Comparison of ENCODE assay signal across 29 mouse cellular contexts in genomic region chr6:38928489-38928888, GRCm38 (mm10). TPM values are rescaled to one million over a fixed set of nuclear protein-coding genes. Genes with fewer than 3 reads are reported as not detected.
DNase-seq lines count a peak whose midpoint lies in the region; ATAC-seq lines count a peak whose summit lies in the region.
"Had no signal": no experiment of that assay in that cellular context is flagged by ENCODE, and none has a peak within 500 bp of the region (broad histone marks: within the 10 kb centered on the region; RNA-seq: fewer than 3 reads in every experiment).

No protein-coding gene starts in this region.

- H3K36me3 ChIP-seq in liver, embryonic 11.5 days (ENCODE audit: control insufficient read depth, insufficient read depth, low read length): no peaks in the 10 kb centered on the region
- no peaks in the 10 kb centered on the region for H3K36me3 ChIP-seq in liver, embryonic 12.5 days
- H3K36me3 ChIP-seq: embryonic facial prominence, embryonic 10.5 days; embryonic facial prominence, embryonic 15.5 days; heart, embryonic 10.5 days; heart, embryonic 15.5 days; hindbrain, embryonic 12.5 days; intestine, embryonic 15.5 days; lung, embryonic 15.5 days had no signal

- H3K4me3 ChIP-seq in liver, embryonic 11.5 days (ENCODE audit: low read depth, low read length): no peak overlapping the region
- no peak overlapping the region for H3K4me3 ChIP-seq in liver, embryonic 12.5 days
- H3K4me3 ChIP-seq: embryonic facial prominence, embryonic 10.5 days; embryonic facial prominence, embryonic 15.5 days; heart, embryonic 10.5 days; heart, embryonic 15.5 days; hindbrain, embryonic 12.5 days; intestine, embryonic 15.5 days; lung, embryonic 15.5 days had no signal

- H3K4me1 ChIP-seq in liver, embryonic 11.5 days (replicated peaks; ENCODE audit: control insufficient read depth, insufficient read depth, low read length): peaks cover 11% of the 10 kb centered on the region
- H3K4me1 ChIP-seq in liver, embryonic 12.5 days: peaks cover 53% of the 10 kb centered on the region
- H3K4me1 ChIP-seq: embryonic facial prominence, embryonic 15.5 days; hindbrain, embryonic 12.5 days; lung, embryonic 15.5 days had no signal

- WGBS in liver, embryonic 11.5 days: 73% methylated on average over 3 of the region's 3 CpGs
- 65% methylated on average over 3 of the region's 3 CpGs for WGBS in liver, embryonic 12.5 days (ENCODE audit: insufficient replicate concordance)

- peaks cover 7% of the 10 kb centered on the region for H3K9me3 ChIP-seq in liver, embryonic 11.5 days (ENCODE audit: control insufficient read depth, low read length)
- no peaks in the 10 kb centered on the region for H3K9me3 ChIP-seq in liver, embryonic 12.5 days (replicated peaks)
- H3K9me3 ChIP-seq: embryonic facial prominence, embryonic 10.5 days; embryonic facial prominence, embryonic 15.5 days; heart, embryonic 15.5 days; intestine, embryonic 15.5 days; lung, embryonic 15.5 days had no signal

- peak; percentile 49 for DNase-seq in kidney, adult 11 months
- no peak for DNase-seq in kidney, adult 18-20 months
- no peak for DNase-seq in liver, embryonic 11.5 days (ENCODE audit: low spot score)
- DNase-seq in liver: no peak
- DNase-seq in lung, postnatal 14 days: peak; percentile 72
- no peak for DNase-seq in cerebellum, postnatal 25 days
- DNase-seq: adrenal gland, adult 8-10 months; cerebellum, adult 2 months; cerebellum, postnatal 14 days; gastrocnemius, postnatal 14 days; heart, adult 11 months; layer of hippocampus, postnatal 36 days; left cerebral cortex, postnatal 4 days; midbrain, embryonic 14.5 days; right cerebral cortex, postnatal 14 days; thymus, postnatal 4 days had no signal

- no peaks in the 10 kb centered on the region; the same call in 1 of the 2 replicates for H3K27me3 ChIP-seq in liver, embryonic 11.5 days (replicated peaks; ENCODE audit: control insufficient read depth, insufficient read depth, low read length)
- H3K27me3 ChIP-seq in liver, embryonic 12.5 days (replicated peaks): peaks cover 17% of the 10 kb centered on the region; the same call in 1 of the 2 replicates
- H3K27me3 ChIP-seq: CH12.LX; embryonic facial prominence, embryonic 15.5 days; heart, embryonic 15.5 days; hindbrain, embryonic 12.5 days; intestine, embryonic 15.5 days; lung, embryonic 15.5 days had no signal

- no peak for ATAC-seq in liver, embryonic 11.5 days (replicated peaks; ENCODE audit: low FRiP score)
- no peak for ATAC-seq in liver, embryonic 12.5 days
- no peak for ATAC-seq in erythroid progenitor cell, adult 5-6 weeks (replicated peaks; ENCODE audit: low FRiP score, poor library complexity, severe bottlenecking)
- ATAC-seq: forebrain, embryonic 14.5 days; hindbrain, postnatal 0 days; intestine, embryonic 15.5 days had no signal

- peak overlapping the region; percentile 21 for H3K27ac ChIP-seq in liver, embryonic 11.5 days (ENCODE audit: low read depth, low read length)
- peak overlapping the region; percentile 59 for H3K27ac ChIP-seq in liver, embryonic 12.5 days
- H3K27ac ChIP-seq: embryonic facial prominence, embryonic 10.5 days; embryonic facial prominence, embryonic 15.5 days; heart, embryonic 10.5 days; heart, embryonic 15.5 days; hindbrain, embryonic 12.5 days; hindbrain, postnatal 0 days; intestine, embryonic 15.5 days; lung, embryonic 15.5 days had no signal

- no peak overlapping the region for H3K4me2 ChIP-seq in liver, embryonic 11.5 days
- H3K4me2 ChIP-seq in liver, embryonic 12.5 days: no peak overlapping the region
- H3K4me2 ChIP-seq: embryonic facial prominence, embryonic 15.5 days; heart, embryonic 15.5 days; hindbrain, embryonic 12.5 days; intestine, embryonic 15.5 days; lung, embryonic 15.5 days had no signal

- H3K9ac ChIP-seq in liver, embryonic 11.5 days (ENCODE audit: low read depth, low read length): no peak overlapping the region
- no peak overlapping the region for H3K9ac ChIP-seq in liver, embryonic 12.5 days
- H3K9ac ChIP-seq: embryonic facial prominence, embryonic 15.5 days; heart, embryonic 15.5 days; hindbrain, embryonic 12.5 days; intestine, embryonic 15.5 days; lung, embryonic 15.5 days had no signal

RNA-seq across cellular contexts. Expression of gene Hipk2, which starts 52.5 kb away (rescaled TPM):
- polyA plus RNA-seq in liver, embryonic 11.5 days (2014; fragmentation: Nextera tagmentation; extraction: Ambion mirVana): 21.4 and 27.4 TPM in 2 replicates
- polyA plus RNA-seq in liver, embryonic 12.5 days (2016; fragmentation: Nextera tagmentation; extraction: Ambion mirVana): 26.8 and 28.9 TPM in 2 replicates
- total RNA-seq in erythroid progenitor cell, adult 5-6 weeks (2015; ENCODE audit: low replicate concordance): 274 and 280 TPM in 2 replicates
- total RNA-seq in erythroid progenitor cell, adult 5-6 weeks (2017; ENCODE audit: low replicate concordance): 160 and 174 TPM in 2 replicates

RNA-seq across cellular contexts. Expression of gene Tbxas1, which starts 53.3 kb away (rescaled TPM):
- polyA plus RNA-seq in liver, embryonic 11.5 days (2014; fragmentation: Nextera tagmentation; extraction: Ambion mirVana): 11.5 and 12.0 TPM in 2 replicates
- 11.3 and 12.9 TPM in 2 replicates for polyA plus RNA-seq in liver, embryonic 12.5 days (2016; fragmentation: Nextera tagmentation; extraction: Ambion mirVana)
- 18.7 and 18.9 TPM in 2 replicates for total RNA-seq in erythroid progenitor cell, adult 5-6 weeks (2015; ENCODE audit: low replicate concordance)
- 18.6 and 48.0 TPM in 2 replicates for total RNA-seq in erythroid progenitor cell, adult 5-6 weeks (2017; ENCODE audit: low replicate concordance)
- total RNA-seq: CH12.LX, ES-E14 had no signal

Comparison
In these comparisons a context has a peak if more than half of its experiments do, and no peak if none do; other contexts are left out.
1. DNase-seq: peak in kidney, adult 11 months (single experiment) and lung, postnatal 14 days (single experiment); none in kidney, adult 18-20 months (single experiment), liver, embryonic 11.5 days (single experiment), liver (single experiment) and cerebellum, postnatal 25 days (0 of 2).